Mouse (Mus musculus): ENCODE data around the gene Ndufs2. TPM values are rescaled to one million over a fixed set of nuclear protein-coding genes. Genes with fewer than 3 reads are reported as not detected.

The Ndufs2 gene
- total and polyA plus RNA-seq, 2 experiments from 2014 or later = 203 to 219 TPM

GRCm38 (mm10) chr1:171288328-171288727 lies 37.1 kb upstream of the Ndufs2 start:
- H3K9me3 ChIP-seq (ENCODE audit: low read length) = no peaks in the 10 kb centered on the region
- no peak overlapping the region for H3K9ac ChIP-seq
- TF ChIP-seq CTCF (IDR thresholded peaks at IDR 0.05; ENCODE audit: low read depth) = no peak
- H3K27ac ChIP-seq (ENCODE audit: low read depth, low read length) = peak overlapping the region; percentile 86
- peaks cover 7% of the 10 kb centered on the region for H3K4me1 ChIP-seq (ENCODE audit: insufficient read depth)
- WGBS = 67% methylated on average over 4 of the region's 4 CpGs
- ATAC-seq (no peak), DNase-seq (no peak)
- H3K4me2 ChIP-seq (ENCODE audit: low read depth) = 0 out of 2 replicates have a peak overlapping the region, but pooled peaks have one; percentile 59
- H3K4me3 ChIP-seq (ENCODE audit: low read depth, low read length) = no peak overlapping the region
- H3K36me3 ChIP-seq (ENCODE audit: insufficient read depth) = peaks cover 35% of the 10 kb centered on the region
- H3K27me3 ChIP-seq (ENCODE audit: insufficient read depth, low read length) = no peaks in the 10 kb centered on the region

GRCm38 (mm10) chr1:171287136-171288081 lies 36.2 kb upstream of the Ndufs2 start, which contains the start of gene Usp21:
TSS of gene Usp21 (minus strand) at chr1:171287991.
- Histone ChIP-seq H3K27me3 (ENCODE audit: insufficient read depth, low read length) (no peaks in the 10 kb centered on the region), H3K9me3 (ENCODE audit: low read length) (no peaks in the 10 kb centered on the region), H3K4me2 (ENCODE audit: low read depth) (peak within 1 kb of the TSS; percentile 59), H3K4me3 (ENCODE audit: low read depth, low read length) (peak within 1 kb of the TSS; percentile 66), H3K36me3 (ENCODE audit: insufficient read depth) (peaks cover 39% of the 10 kb centered on the region), H3K27ac (ENCODE audit: low read depth, low read length) (peak within 1 kb of the TSS; percentile 86), H3K4me1 (ENCODE audit: insufficient read depth) (peaks cover 5% of the 10 kb centered on the region; the same call in 1 of the 2 replicates), H3K9ac (peak within 1 kb of the TSS; percentile 90)
- TF ChIP-seq CTCF (IDR thresholded peaks at IDR 0.05; ENCODE audit: low read depth) = no peak
- DNase-seq (peak; percentile 96), ATAC-seq (peak; percentile 99)
- 1% methylated on average over 46 of the region's 49 CpGs for WGBS

GRCm38 (mm10) chr1:171286517-171286916 lies 35.3 kb upstream of the Ndufs2 start:
- Histone ChIP-seq H3K27ac (ENCODE audit: low read depth, low read length) (no peak overlapping the region), H3K9me3 (ENCODE audit: low read length) (no peaks in the 10 kb centered on the region), H3K9ac (no peak overlapping the region), H3K36me3 (ENCODE audit: insufficient read depth) (peaks cover 45% of the 10 kb centered on the region), H3K27me3 (ENCODE audit: insufficient read depth, low read length) (no peaks in the 10 kb centered on the region), H3K4me2 (ENCODE audit: low read depth) (peak overlapping the region; percentile 59), H3K4me3 (ENCODE audit: low read depth, low read length) (peak overlapping the region; percentile 66; the same call in 1 of the 2 replicates), H3K4me1 (ENCODE audit: insufficient read depth) (peaks cover 6% of the 10 kb centered on the region)
- no peak for TF ChIP-seq CTCF (IDR thresholded peaks at IDR 0.05; ENCODE audit: low read depth)
- no peak for DNase-seq
- WGBS = 91% methylated on average over 19 of the region's 19 CpGs
- no peak for ATAC-seq

- Histone ChIP-seq H3K9ac (no peak overlapping the region), H3K27ac (ENCODE audit: low read depth, low read length) (no peak overlapping the region), H3K27me3 (ENCODE audit: insufficient read depth, low read length) (no peaks in the 10 kb centered on the region), H3K36me3 (ENCODE audit: insufficient read depth) (peaks cover 45% of the 10 kb centered on the region), H3K4me3 (ENCODE audit: low read depth, low read length) (no peak overlapping the region), H3K9me3 (ENCODE audit: low read length) (no peaks in the 10 kb centered on the region), H3K4me1 (ENCODE audit: insufficient read depth) (peaks cover 11% of the 10 kb centered on the region), H3K4me2 (ENCODE audit: low read depth) (no peak overlapping the region)
- no peak for TF ChIP-seq CTCF (IDR thresholded peaks at IDR 0.05; ENCODE audit: low read depth)
- DNase-seq (no peak), ATAC-seq (no peak)
- WGBS = 86% methylated on average over 20 of the region's 20 CpGs
These were observed 34.1 kb upstream of the Ndufs2 start for GRCm38 (mm10) chr1:171285096-171285892.

GRCm38 (mm10) chr1:171284491-171284890 lies 33.3 kb upstream of the Ndufs2 start:
- WGBS = 91% methylated on average over 15 of the region's 15 CpGs
- Histone ChIP-seq H3K9me3 (ENCODE audit: low read length) (no peaks in the 10 kb centered on the region), H3K27me3 (ENCODE audit: insufficient read depth, low read length) (no peaks in the 10 kb centered on the region), H3K9ac (no peak overlapping the region), H3K4me2 (ENCODE audit: low read depth) (no peak overlapping the region), H3K4me3 (ENCODE audit: low read depth, low read length) (no peak overlapping the region), H3K36me3 (ENCODE audit: insufficient read depth) (peaks cover 41% of the 10 kb centered on the region), H3K27ac (ENCODE audit: low read depth, low read length) (no peak overlapping the region), H3K4me1 (ENCODE audit: insufficient read depth) (peaks cover 15% of the 10 kb centered on the region)
- ATAC-seq (no peak), DNase-seq (no peak)
- no peak for TF ChIP-seq CTCF (IDR thresholded peaks at IDR 0.05; ENCODE audit: low read depth)

- WGBS = 91% methylated on average over 18 of the region's 18 CpGs
- no peak overlapping the region for H3K4me2 ChIP-seq (ENCODE audit: low read depth)
- H3K9me3 ChIP-seq (ENCODE audit: low read length) = no peaks in the 10 kb centered on the region
- H3K27me3 ChIP-seq (ENCODE audit: insufficient read depth, low read length) = no peaks in the 10 kb centered on the region
- no peak overlapping the region for H3K27ac ChIP-seq (ENCODE audit: low read depth, low read length)
- peaks cover 35% of the 10 kb centered on the region for H3K36me3 ChIP-seq (ENCODE audit: insufficient read depth)
- no peak overlapping the region for H3K4me3 ChIP-seq (ENCODE audit: low read depth, low read length)
- no peak overlapping the region for H3K9ac ChIP-seq
- peaks cover 15% of the 10 kb centered on the region for H3K4me1 ChIP-seq (ENCODE audit: insufficient read depth)
- no peak for DNase-seq
- no peak for ATAC-seq
- TF ChIP-seq CTCF (IDR thresholded peaks at IDR 0.05; ENCODE audit: low read depth) = no peak
These were observed 32.3 kb upstream of the Ndufs2 start for GRCm38 (mm10) chr1:171283188-171284160.

All from forebrain, postnatal 0 days (tissue).